Mouse (Mus musculus) heart, adult 8-10 months (tissue): Measurements from ENCODE around the gene Rab5b. TPM values are rescaled to one million over a fixed set of nuclear protein-coding genes. Genes with fewer than 3 reads are reported as not detected.

Experiments
- DNase-seq: peaks from one replicate; pipeline ENCODE4 v3.0.0; 2022; ENCODE audit warnings: low spot score
- total RNA-seq, 4 experiments: library from RNA; stranded (reverse); gene quantifications; 2 replicates each; pipeline ENCODE4 v1.2.4; 2022

The Rab5b gene
- total RNA-seq, 4 experiments from 2014 or later: 84.0 to 87.9 (median 85.0) TPM

DNA sequence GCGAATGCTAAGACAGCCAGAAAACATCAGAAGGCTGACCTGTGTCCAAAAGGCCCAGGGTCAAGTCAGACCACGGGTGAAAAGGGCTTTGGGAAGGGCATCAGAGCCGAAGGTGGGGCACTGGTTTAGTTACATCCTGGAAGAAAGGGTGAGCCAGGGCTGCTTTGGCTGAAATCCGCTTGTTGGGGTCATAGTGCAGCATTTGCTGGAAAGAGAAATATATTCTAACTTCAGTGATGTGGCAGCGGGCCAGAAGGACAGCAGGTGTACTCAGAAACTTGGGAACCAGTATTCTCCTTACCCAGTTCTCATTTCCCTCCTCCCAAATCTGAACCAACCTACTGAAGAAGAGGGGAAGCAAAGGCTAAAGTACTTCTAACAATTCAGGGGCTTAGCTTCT lies 2.9 kb upstream of the Rab5b start:
- no peak for DNase-seq

DNA sequence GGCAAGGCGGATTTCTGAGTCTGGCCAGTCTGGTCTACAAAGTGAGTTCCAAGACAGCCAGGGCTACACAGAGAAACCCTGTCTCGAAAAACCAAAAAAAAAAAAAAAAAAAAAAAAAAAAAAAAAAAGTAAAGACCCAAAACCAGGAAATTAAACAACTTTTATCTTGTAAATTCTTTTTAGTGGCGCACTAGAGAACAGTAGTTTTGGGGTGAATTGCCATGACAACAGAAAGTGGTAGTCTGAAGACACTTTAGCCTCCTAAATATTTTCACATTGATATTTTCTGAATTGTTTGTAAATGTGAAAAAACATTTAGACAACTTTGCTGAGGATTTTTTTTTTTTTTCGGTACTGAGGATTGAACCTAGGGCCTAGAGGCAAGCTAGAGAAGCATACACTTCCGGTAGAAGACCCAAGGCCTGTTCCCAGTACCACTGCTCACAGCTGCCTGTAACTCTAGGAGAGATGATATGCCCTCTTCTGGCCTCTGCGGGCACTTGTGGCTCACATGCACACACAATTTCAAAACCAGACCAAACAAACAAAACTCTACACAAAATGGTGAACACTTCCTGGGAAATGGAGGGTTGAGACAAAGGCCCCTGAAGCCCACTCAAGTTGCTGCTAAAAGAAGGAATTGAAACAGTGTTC lies 1.1 kb upstream of the Rab5b start:
- DNase-seq: no peak

GRCm38 (mm10) chr10:128695411-128695991 lies 563 bp downstream of the Rab5b start:
- no peak for DNase-seq

DNA sequence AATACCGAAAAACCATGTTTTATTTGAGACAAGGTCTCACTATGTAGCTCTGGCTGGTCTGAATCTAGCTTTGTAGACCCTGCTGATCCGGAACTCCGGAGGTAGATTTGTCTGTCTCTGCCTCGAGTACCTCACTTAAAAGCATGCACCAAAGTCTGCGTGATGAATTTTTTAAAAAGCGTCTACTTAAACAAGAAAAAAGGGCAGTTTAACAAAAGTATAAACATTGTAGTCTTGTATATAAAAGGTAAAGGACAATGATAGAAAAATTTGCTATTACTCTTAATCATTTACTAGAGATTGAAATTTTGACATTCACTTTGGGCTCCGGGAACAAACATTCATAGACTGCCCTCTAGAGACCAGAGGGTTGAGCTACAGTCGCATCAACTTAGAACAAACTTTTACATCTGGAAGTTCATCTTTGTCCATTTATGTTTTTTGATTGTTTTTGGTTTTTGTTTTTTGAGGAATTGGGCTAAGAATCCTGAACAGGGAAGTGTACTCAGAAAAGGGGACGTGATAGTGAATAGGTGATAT lies 21.5 kb downstream of the Rab5b start:
- DNase-seq: peak; percentile 57

DNA sequence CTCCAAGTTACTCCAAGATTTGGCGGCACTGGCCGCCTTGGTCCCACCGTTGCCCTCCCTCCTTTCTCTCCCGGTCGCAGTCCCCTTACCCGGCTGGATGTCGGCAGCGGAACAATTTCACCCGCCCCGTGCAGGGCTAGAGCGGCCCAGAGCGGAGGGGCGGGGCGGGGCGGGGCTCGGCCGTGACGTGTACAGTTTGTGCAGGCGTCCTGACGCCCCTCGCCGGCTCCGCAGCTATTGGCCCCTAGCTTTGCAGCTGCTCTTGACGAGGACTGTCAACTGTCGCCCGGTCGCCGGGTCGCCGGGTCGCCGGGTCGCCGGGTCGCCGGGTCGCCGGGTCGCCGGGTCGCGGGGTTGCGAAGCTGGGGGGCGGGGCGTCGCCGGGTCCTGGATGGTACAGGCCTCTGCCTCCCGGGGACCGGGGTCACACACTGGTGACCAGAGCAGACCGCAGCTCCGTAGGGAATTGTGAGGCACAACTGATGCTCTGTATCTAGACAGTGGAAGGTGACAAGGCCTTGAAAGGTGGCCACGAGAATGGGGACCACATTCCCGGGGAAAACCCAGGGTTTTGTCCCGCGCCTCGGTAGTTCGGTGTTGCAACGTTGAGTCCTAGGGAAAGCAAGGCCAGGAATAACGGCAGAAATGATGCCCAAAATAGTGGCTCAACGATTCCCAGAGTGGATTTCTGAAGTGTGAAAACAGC lies 22.1 kb downstream of the Rab5b start, which contains the start of gene Suox:
Gene Suox, minus strand, starts transcription at position 311 of the 706 bp plus-strand sequence.
- DNase-seq: peak; percentile 76

- no peak for DNase-seq
Measured at GRCm38 (mm10) chr10:128671148-128671547, 24.9 kb downstream of the Rab5b start.

DNA sequence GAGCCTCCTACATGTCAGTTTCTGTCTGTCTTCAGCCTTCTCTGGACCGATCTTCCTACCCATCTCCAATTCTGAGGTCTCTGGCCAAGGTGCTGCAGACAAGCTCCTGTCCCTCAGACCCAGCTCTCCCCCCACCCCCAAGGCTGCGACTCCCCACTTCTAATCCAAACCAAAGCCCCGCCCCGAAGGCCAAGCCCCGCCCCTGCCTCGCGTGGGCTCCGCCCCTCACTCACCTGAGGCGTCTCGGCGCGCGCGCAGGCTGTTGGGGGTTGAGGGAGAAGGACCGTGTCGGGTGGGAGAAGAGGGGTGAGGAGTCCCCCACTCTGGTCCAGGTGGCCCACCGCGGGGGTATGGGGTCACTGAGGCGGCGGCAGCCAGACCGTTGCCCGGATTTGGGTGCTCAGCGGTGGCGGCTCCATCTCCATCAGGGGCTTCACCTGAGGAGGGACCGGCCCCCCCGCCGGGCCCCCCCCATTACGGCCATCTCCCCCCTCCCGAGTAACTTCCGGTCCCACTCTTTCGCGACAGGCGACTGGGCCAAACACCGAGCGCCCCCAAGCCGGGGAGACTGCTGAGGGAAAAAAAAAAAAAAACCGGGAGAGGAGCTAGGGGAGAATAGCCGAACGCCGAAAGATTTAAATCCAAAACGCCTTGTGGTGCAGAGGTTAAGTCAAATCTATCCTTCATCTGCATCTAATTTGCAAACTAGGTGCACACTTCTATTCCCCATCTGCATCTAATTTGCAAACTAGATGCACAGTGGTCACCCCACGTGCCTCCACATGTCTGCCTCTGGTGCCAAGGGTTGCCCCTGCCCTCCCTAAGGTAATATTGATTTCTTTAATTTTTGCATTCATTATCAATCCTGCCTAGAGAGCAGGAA lies 27.0 kb downstream of the Rab5b start:
- no peak for DNase-seq

DNA sequence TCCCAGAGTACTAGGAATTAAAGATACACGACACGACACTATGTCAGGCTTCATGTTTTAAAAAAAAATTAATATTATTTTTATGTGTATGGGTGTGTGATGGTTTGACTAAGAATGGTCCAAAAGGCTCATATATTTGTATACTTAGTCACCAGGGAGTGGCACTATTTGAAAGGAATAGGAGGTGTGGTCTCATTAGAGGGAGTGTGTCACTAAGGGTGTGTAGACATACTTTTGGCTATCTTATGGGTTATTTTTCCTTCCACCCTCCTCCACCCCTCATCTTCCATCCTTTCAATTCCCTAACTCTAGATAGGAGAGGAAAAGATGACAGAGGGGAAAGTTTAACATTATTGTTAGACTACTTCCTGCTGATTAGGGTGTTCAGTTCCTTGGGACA lies 30.3 kb downstream of the Rab5b start:
- no peak for DNase-seq

DNA sequence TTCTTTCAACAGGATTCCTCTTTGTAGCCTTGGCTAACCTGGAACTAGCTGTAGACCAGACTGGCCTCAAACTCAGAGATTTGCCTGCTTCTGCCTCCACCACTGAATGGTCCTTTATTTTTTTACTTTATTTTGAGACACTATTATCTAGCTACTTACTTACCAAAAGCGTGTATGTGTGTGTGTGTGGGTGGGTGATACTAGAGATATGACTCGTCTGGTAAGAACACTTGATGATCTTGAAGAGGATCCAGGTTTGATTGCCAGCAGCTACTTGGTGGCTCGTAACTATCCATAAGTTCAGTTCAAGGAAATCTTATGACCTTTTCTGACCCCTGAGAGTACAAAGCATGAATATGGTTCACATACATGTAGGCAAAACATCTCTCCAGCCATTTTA lies 30.8 kb downstream of the Rab5b start:
- DNase-seq: no peak

DNA sequence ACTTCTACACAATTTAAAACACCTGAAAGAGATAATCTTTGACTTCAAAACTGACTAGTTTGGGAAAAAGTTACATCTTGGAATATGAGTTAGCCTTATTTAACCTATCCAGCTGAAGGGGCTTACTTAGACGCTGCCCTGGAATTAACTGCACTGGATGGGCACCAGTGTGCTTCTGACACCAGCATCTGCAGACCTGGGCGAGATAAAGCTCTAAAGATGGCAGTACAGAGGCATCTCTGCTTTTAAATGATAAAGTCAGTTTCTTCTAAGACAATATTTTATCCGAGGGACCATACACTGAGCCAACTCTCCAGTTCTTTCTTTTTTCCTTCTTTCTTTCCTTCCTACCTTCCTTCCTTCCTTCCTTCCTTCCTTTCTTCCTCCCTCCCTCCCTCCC lies 31.3 kb downstream of the Rab5b start:
- no peak for DNase-seq

DNA sequence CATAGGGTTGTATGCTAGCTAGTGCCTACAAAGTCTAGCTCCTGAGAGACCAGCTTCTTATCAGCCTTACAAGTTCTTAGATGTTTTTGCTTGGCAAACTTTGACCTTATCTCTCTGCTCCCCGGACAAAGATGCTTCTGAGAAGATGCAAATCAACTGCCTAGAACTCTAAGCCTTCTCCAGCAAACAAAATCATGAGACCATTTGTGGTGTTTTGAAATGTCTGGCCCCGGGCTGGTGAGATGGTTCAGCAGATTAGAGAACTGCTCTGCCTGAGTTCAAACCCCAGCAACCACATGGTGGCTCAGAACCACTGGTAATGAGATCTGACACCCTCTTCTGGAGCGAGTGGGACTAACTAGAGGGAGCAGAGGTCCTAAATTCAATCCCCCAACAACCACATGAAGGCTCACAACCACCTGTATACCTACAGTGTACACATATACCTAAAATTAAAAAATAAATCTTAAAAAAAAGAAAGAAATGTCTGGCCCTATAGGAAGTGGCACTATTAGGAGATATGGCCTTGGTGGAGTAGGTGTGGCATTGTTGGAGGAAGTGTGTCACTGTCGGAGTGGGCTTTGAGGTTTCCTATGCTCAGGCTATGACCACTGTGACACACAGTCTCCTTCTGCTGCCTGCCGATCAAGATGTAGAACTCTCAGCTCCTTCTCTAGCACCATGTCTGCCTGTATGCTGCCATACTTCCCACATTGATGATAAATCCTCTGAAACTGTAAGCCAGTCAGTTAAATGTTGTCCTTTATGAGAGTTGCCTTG lies 32.4 kb downstream of the Rab5b start:
- DNase-seq: no peak

DNA sequence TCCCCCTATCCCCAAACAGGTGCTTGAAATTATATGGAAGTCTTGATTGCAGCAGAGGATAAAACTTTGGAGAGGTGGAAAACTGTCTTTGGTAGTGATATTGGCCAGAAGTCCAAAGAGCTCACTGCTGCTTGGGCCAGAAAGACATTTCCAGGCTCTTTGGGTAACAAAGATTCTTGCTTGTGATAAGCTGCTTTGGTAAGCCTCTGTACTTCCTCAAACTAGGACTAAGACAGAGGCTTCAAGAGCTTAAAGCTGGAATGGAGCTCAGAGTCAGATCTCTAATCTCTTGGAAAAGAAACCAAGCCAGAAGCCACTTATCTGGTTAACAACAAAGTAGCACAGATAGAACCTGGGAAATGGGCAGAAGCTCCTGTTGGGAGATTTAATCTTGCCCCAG lies 33.6 kb downstream of the Rab5b start:
- no peak for DNase-seq

DNA sequence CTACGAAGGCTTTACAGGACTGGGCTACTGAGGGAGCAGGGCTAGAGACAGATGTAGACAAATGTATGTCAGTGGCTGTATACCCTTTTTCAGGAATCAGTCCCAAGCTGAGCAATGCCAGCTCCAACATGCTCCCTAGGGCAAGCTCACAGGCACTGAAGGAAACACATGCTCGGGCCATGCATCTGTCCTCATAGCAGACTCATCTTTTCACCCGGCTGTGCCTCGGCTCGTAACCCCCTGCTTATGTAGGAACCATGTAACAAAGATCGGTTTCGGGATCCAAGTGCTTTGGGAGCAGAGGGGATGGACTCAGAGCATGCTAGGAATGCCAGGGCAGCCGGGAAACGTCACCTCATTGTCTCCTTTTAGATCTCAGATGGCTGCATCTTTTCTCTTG lies 36.6 kb downstream of the Rab5b start:
- DNase-seq: no peak

DNA sequence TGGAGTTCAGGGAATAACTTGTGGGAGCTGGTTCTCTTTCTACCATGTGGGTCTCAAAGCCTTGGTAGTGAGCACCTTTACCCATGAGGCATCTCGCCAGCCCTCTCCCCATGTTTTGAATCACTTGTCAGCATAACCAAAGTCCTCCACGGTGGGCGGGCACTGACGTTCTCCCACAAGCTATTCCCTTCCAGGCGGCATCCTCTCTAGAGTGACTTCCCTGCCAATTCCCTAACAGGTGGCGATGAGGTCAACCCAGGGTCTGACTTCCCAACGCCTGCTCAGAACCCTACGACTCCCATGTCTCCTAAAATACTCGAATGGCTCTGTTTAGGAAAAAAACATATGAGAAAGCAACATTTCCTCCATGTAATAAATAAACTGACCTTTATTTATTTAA lies 38.2 kb downstream of the Rab5b start:
- DNase-seq: no peak

GRCm38 (mm10) chr10:128656731-128657130 lies 39.3 kb downstream of the Rab5b start:
- DNase-seq: no peak

- no peak for DNase-seq
Measured at GRCm38 (mm10) chr10:128655254-128655653, 40.8 kb downstream of the Rab5b start.

- DNase-seq: no peak
Measured at GRCm38 (mm10) chr10:128653866-128654265, 42.2 kb downstream of the Rab5b start.

GRCm38 (mm10) chr10:128646139-128647089 lies 49.6 kb downstream of the Rab5b start:
- peak; percentile 24 for DNase-seq

- DNase-seq: no peak
Measured at GRCm38 (mm10) chr10:128645111-128646011, 50.7 kb downstream of the Rab5b start, which contains the start of gene Ikzf4. Gene Ikzf4 (minus strand): TSS chr10:128645991.
